ENCODE assay signal across 8 mouse cellular contexts in the genomic region with DNA sequence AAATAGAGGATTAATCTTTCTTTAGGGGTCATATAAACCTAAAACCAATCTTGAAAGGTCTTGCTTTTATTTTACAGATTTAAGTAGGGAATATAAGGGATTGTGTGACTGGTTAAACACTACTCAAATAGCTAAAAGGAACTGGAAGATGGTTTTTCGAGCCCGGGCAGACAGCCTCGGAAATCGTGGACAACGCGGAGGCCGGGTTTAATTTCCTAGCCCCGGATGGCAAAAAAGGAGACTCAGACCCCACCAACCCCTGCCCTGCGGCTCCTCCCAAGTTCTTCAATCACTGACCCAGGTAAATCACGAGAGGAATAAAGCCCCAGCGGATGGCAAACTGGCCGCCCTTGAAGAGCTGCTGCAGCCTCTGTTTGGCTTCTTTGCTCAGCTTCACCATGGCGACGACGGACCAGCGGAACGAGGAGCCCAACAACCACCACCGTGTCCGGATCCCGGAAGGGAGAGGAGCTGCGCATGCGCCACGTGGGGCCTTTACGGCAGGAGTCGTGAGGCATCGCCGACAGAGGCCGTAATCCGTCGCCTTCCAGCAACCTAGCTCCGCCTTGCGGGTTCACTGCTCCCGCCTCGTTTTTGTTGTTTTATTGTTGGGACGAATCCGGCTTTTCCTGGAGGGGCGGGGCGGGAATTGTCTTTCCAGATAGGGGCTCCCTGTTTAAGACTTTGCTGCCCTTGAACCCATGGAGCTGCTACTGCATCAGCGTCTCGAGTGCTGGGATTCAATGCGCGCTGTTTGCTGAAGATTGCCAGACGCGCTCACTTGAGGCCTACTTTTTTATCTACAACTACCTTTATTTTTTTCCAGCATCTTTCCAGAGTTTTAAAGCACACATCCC. TPM values are rescaled to one million over a fixed set of nuclear protein-coding genes. Genes with fewer than 3 reads are reported as not detected.
A peak's percentile ranks its signal among the peaks of the same experiment; 100 is the strongest.
DNase-seq lines count a peak whose midpoint lies in the region; ATAC-seq and TF ChIP-seq lines count a peak whose summit lies in the region.

A gene (minus strand): TSS at position 488 of the 857 bp plus-strand sequence.

- ATAC-seq in frontal cortex, adult (ENCODE audit: low TSS enrichment) = peak; percentile 98
- ATAC-seq in lung, postnatal 0 days = peak; percentile 98

- H3K27ac ChIP-seq in hindbrain, embryonic 10.5 days = peak within 1 kb of the TSS; percentile 91
- H3K27ac ChIP-seq in lung, postnatal 0 days (ENCODE audit: low read length) = peak within 1 kb of the TSS; percentile 89

- H3K27me3 ChIP-seq in hindbrain, embryonic 10.5 days (ENCODE audit: insufficient read depth, poor library complexity, severe bottlenecking) = no peaks in the 10 kb centered on the region
- H3K27me3 ChIP-seq in lung, postnatal 0 days (replicated peaks; ENCODE audit: insufficient read depth, low read length) = no peaks in the 10 kb centered on the region

- TF ChIP-seq CTCF in lung, postnatal 0 days (IDR thresholded peaks at IDR 0.05) = peak; percentile 51

- peak; percentile 95 for DNase-seq in MN1 (ENCODE audit: low spot score)
- DNase-seq in cerebellum, adult 9-10 months = peak; percentile 94
- DNase-seq in hindbrain, embryonic 10.5 days (ENCODE audit: low spot score) = peak; percentile 98
- DNase-seq in layer of hippocampus, adult 9-11 months = peak; percentile 96
- DNase-seq in lung, postnatal 0 days (ENCODE audit: low spot score) = peak; percentile 99
- DNase-seq in ovary, postnatal 14 days (ENCODE audit: low spot score) = peak; percentile 94
- peak; percentile 96 for DNase-seq in thymus, postnatal 14 days

- WGBS in hindbrain, embryonic 10.5 days = under 1% methylated on average over 44 of the region's 44 CpGs
- WGBS in lung, postnatal 0 days = under 1% methylated on average over 44 of the region's 44 CpGs

- H3K36me3 ChIP-seq in hindbrain, embryonic 10.5 days = peaks cover 30% of the 10 kb centered on the region
- H3K36me3 ChIP-seq in lung, postnatal 0 days (ENCODE audit: insufficient read depth, low read length) = no peaks in the 10 kb centered on the region

- peak within 1 kb of the TSS; percentile 70 for H3K9ac ChIP-seq in lung, postnatal 0 days (replicated peaks; ENCODE audit: low read depth)

- H3K4me3 ChIP-seq in hindbrain, embryonic 10.5 days = peak within 1 kb of the TSS; percentile 80
- peak within 1 kb of the TSS; percentile 43 for H3K4me3 ChIP-seq in lung, postnatal 0 days (ENCODE audit: low read depth, low read length)

- TF ChIP-seq EP300 in lung, postnatal 0 days (IDR thresholded peaks at IDR 0.05) = peak; percentile 34; the same call in 1 of the 2 replicates

- H3K4me1 ChIP-seq in hindbrain, embryonic 10.5 days (replicated peaks) = peaks cover 16% of the 10 kb centered on the region
- peaks cover 7% of the 10 kb centered on the region; the same call in 1 of the 2 replicates for H3K4me1 ChIP-seq in lung, postnatal 0 days (ENCODE audit: insufficient read depth, low read depth, low read length)

- no peaks in the 10 kb centered on the region for H3K9me3 ChIP-seq in hindbrain, embryonic 10.5 days
- no peaks in the 10 kb centered on the region for H3K9me3 ChIP-seq in lung, postnatal 0 days (ENCODE audit: low read length)

- H3K4me2 ChIP-seq in lung, postnatal 0 days (replicated peaks; ENCODE audit: low read depth, low read length) = peak within 1 kb of the TSS; percentile 57

RNA-seq across cellular contexts. Expression of the gene that starts here (rescaled TPM):
- 131 and 132 TPM in 2 replicates for polyA plus RNA-seq in hindbrain, embryonic 10.5 days (2016; fragmentation: Nextera tagmentation; extraction: Ambion mirVana)
- polyA plus RNA-seq in lung, postnatal 0 days (2015; fragmentation: Nextera tagmentation; extraction: Ambion mirVana) = 96.7 and 102 TPM in 2 replicates

Comparison
In these comparisons a context has a peak if more than half of its experiments do, and no peak if none do; other contexts are left out.
1. Peak in every context shown above with its lines: DNase-seq, ATAC-seq, H3K4me3 ChIP-seq and H3K27ac ChIP-seq.